Mouse (Mus musculus) brain, embryonic 14.5 days (tissue): ENCODE results near the gene Pex5l.

Source experiments
- CTCF ChIP-seq: fragments of 200-500 bp; IDR thresholded peaks from 2 replicates; pipeline ENCODE4 v1.5.1; 2012; ENCODE audit warnings: inconsistent platforms, mild to moderate bottlenecking, moderate library complexity, borderline replicate concordance; ENCODE audit not compliant: insufficient read depth, insufficient read length; ENCODE audit errors: extremely low read depth
- POLR2A ChIP-seq: fragments of 200-500 bp; IDR thresholded peaks from 2 replicates; pipeline ENCODE4 v1.6.1; 2012; ENCODE audit warnings: mild to moderate bottlenecking, inconsistent platforms, borderline replicate concordance; ENCODE audit not compliant: poor library complexity, insufficient read depth, insufficient read length, severe bottlenecking; ENCODE audit errors: extremely low read depth

GRCm38 (mm10) chr3:33124796-33125195, 18.3 kb downstream of the Pex5l start:
- TF ChIP-seq POLR2A (no peak), CTCF (no peak)
